Mouse (Mus musculus) embryo, embryonic 11.5 days (tissue): ENCODE results near the gene Kcmf1.
A peak's percentile ranks its signal among the peaks of the same experiment; 100 is the strongest.
"Not testable (repeated sequence)": the region's sequence is repeated elsewhere in the genome, so short reads cannot be mapped to it uniquely, and the experiment has no call there.

Source experiments
- DNase-seq: peaks from one replicate; pipeline ENCODE4 v3.0.0-alpha.2; 2012; ENCODE audit warnings: low read depth, low spot score

Kcmf1 gene

GRCm38 (mm10) chr6:72841986-72842502, 57.7 kb downstream of the Kcmf1 start:
- DNase-seq = no peak

GRCm38 (mm10) chr6:72840867-72841780, 58.7 kb downstream of the Kcmf1 start:
- DNase-seq = no peak

GRCm38 (mm10) chr6:72837756-72838155, 62.0 kb downstream of the Kcmf1 start:
- no peak for DNase-seq

- DNase-seq = no peak
Measured at GRCm38 (mm10) chr6:72834518-72834917, 65.3 kb downstream of the Kcmf1 start.

GRCm38 (mm10) chr6:72831858-72832257, 67.9 kb downstream of the Kcmf1 start:
- no peak for DNase-seq

GRCm38 (mm10) chr6:72831276-72831675, 68.5 kb downstream of the Kcmf1 start:
- DNase-seq = peak; percentile 59

GRCm38 (mm10) chr6:72828857-72829256, 70.9 kb downstream of the Kcmf1 start:
- no peak for DNase-seq

- not testable (repeated sequence) for DNase-seq
Measured at GRCm38 (mm10) chr6:72828037-72828436, 71.7 kb downstream of the Kcmf1 start.

GRCm38 (mm10) chr6:72825762-72826161, 74.0 kb downstream of the Kcmf1 start:
- DNase-seq = no peak

GRCm38 (mm10) chr6:72824971-72825737, 74.6 kb downstream of the Kcmf1 start:
- DNase-seq = no peak

GRCm38 (mm10) chr6:72813456-72813855, 86.3 kb downstream of the Kcmf1 start:
- DNase-seq = no peak

GRCm38 (mm10) chr6:72810248-72810647, 89.5 kb downstream of the Kcmf1 start:
- DNase-seq = no peak

GRCm38 (mm10) chr6:72809522-72810149, 90.1 kb downstream of the Kcmf1 start:
- no peak for DNase-seq

- DNase-seq = no peak
Measured at GRCm38 (mm10) chr6:72808342-72808741, 91.4 kb downstream of the Kcmf1 start.

GRCm38 (mm10) chr6:72803669-72804068, 96.1 kb downstream of the Kcmf1 start:
- no peak for DNase-seq

GRCm38 (mm10) chr6:72802119-72802518, 97.7 kb downstream of the Kcmf1 start:
- DNase-seq = no peak

GRCm38 (mm10) chr6:72800641-72801040, 99.1 kb downstream of the Kcmf1 start:
- no peak for DNase-seq

GRCm38 (mm10) chr6:72797763-72798162, 102.0 kb downstream of the Kcmf1 start:
- DNase-seq = no peak

- no peak for DNase-seq
Measured at GRCm38 (mm10) chr6:72795444-72795843, 104.3 kb downstream of the Kcmf1 start.

- DNase-seq = no peak
Measured at GRCm38 (mm10) chr6:72794870-72795269, 104.9 kb downstream of the Kcmf1 start.

GRCm38 (mm10) chr6:72792641-72793040, 107.1 kb downstream of the Kcmf1 start:
- no peak for DNase-seq
